Mouse (Mus musculus): ENCODE data around the gene Rplp2. TPM values are rescaled to one million over a fixed set of nuclear protein-coding genes. Genes with fewer than 3 reads are reported as not detected.

Gene Rplp2
- total and polyA plus RNA-seq, 3 experiments = 421 to 928 (median 848) TPM

DNA sequence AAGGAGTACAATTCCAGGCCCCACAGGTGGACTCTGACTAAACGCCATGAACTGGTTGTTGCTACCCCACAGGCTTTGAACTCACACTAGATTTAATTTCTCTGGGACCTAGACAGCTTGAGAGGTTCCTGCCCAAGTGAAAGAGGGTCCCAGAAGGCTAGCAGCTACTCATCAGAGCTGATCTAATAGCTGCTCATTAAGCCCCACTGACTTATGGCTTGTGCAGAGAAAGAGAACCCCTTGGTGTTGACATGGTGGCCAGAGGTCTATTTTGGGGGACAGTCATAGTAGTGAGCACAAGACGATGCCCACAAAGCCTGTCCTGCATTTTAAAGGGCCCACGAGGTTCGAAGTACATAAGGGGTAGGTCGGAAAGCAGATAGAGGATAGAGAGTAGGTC, 27.0 kb downstream of the Rplp2 start:
- intact Hi-C loops (cut with DNase I) = no loop called here
- no peak for TF ChIP-seq CTCF (IDR thresholded peaks at IDR 0.05)
- TF ChIP-seq POLR2A (IDR thresholded peaks at IDR 0.05; ENCODE audit: insufficient read depth, low read depth, low read length) = no peak
- no peak for TF ChIP-seq EP300 (IDR thresholded peaks at IDR 0.05; ENCODE audit: insufficient read depth, low read depth, low read length)
- H3K27me3 ChIP-seq (ENCODE audit: control insufficient read depth, insufficient read depth, low read length) = no peaks in the 10 kb centered on the region
- no peaks in the 10 kb centered on the region for H3K36me3 ChIP-seq (ENCODE audit: control insufficient read depth, insufficient read depth, low read length)
- H3K9ac ChIP-seq (ENCODE audit: low read depth, low read length) = peak overlapping the region; percentile 81
- peak overlapping the region; percentile 95 for H3K4me3 ChIP-seq
- H3K79me2 ChIP-seq (replicated peaks; ENCODE audit: control insufficient read depth, insufficient read depth, low read length) = no peaks in the 10 kb centered on the region; the same call in 1 of the 2 replicates
- 3% methylated on average over 5 of the region's 5 CpGs for WGBS
- DNase-seq = no peak
- H3K4me1 ChIP-seq (ENCODE audit: control insufficient read depth, insufficient read depth, low read length) = peaks cover 19% of the 10 kb centered on the region
- H3K27ac ChIP-seq = peak overlapping the region; percentile 91; the same call in 1 of the 2 replicates

GRCm38 (mm10) chr7:141475011-141475804, 28.0 kb downstream of the Rplp2 start, which contains the start of the genes Polr2l and Tspan4:
Gene Polr2l, minus strand, starts transcription at chr7:141475132.
Gene Tspan4, plus strand, starts transcription at chr7:141475240.
- Histone ChIP-seq H3K27me3 (ENCODE audit: control insufficient read depth, insufficient read depth, low read length) (no peaks in the 10 kb centered on the region), H3K4me3 (peak within 1 kb of the TSS; percentile 95), H3K4me1 (ENCODE audit: control insufficient read depth, insufficient read depth, low read length) (peaks cover 16% of the 10 kb centered on the region), H3K79me2 (replicated peaks; ENCODE audit: control insufficient read depth, insufficient read depth, low read length) (no peaks in the 10 kb centered on the region; the same call in 1 of the 2 replicates), H3K9ac (ENCODE audit: low read depth, low read length) (peak within 1 kb of the TSS; percentile 81), H3K36me3 (ENCODE audit: control insufficient read depth, insufficient read depth, low read length) (no peaks in the 10 kb centered on the region), H3K27ac (peak within 1 kb of the TSS; percentile 91)
- intact Hi-C loops (cut with DNase I) = no loop called here
- under 1% methylated on average over 87 of the region's 87 CpGs for WGBS
- no peak for TF ChIP-seq EP300 (IDR thresholded peaks at IDR 0.05; ENCODE audit: insufficient read depth, low read depth, low read length)
- peak; percentile 85 for TF ChIP-seq POLR2A (IDR thresholded peaks at IDR 0.05; ENCODE audit: insufficient read depth, low read depth, low read length)
- TF ChIP-seq CTCF (IDR thresholded peaks at IDR 0.05) = peak; percentile 19; the same call in 1 of the 2 replicates
- peak; percentile 89 to 91 for DNase-seq

DNA sequence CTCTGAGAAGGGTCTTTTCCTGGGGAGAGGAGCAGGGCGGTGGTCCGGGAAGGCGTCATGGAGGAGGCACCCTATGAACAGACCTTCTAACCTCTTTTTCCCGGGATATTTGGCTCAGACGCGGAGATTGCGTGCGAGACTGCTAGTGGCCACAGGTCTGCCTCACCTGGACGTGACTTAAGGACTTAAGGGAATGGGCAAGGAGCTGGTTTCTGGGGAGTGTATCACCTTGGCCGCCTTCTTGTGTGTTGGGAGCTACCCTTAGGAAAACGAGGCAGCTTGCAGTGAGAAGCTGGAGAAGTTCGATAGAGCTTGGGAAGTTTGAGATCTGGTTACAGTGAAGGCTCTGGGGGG, 28.6 kb downstream of the Rplp2 start:
- Histone ChIP-seq H3K27ac (peak overlapping the region; percentile 91), H3K27me3 (ENCODE audit: control insufficient read depth, insufficient read depth, low read length) (no peaks in the 10 kb centered on the region), H3K9ac (ENCODE audit: low read depth, low read length) (peak overlapping the region; percentile 81), H3K4me3 (peak overlapping the region; percentile 95), H3K36me3 (ENCODE audit: control insufficient read depth, insufficient read depth, low read length) (no peaks in the 10 kb centered on the region), H3K4me1 (ENCODE audit: control insufficient read depth, insufficient read depth, low read length) (peaks cover 18% of the 10 kb centered on the region), H3K79me2 (replicated peaks; ENCODE audit: control insufficient read depth, insufficient read depth, low read length) (no peaks in the 10 kb centered on the region; the same call in 1 of the 2 replicates)
- 1% methylated on average over 12 of the region's 12 CpGs for WGBS
- intact Hi-C loops (cut with DNase I) = no loop called here
- TF ChIP-seq EP300 (IDR thresholded peaks at IDR 0.05; ENCODE audit: insufficient read depth, low read depth, low read length) = no peak
- TF ChIP-seq CTCF (IDR thresholded peaks at IDR 0.05) = no peak
- no peak for TF ChIP-seq POLR2A (IDR thresholded peaks at IDR 0.05; ENCODE audit: insufficient read depth, low read depth, low read length)
- no peak for DNase-seq

DNA sequence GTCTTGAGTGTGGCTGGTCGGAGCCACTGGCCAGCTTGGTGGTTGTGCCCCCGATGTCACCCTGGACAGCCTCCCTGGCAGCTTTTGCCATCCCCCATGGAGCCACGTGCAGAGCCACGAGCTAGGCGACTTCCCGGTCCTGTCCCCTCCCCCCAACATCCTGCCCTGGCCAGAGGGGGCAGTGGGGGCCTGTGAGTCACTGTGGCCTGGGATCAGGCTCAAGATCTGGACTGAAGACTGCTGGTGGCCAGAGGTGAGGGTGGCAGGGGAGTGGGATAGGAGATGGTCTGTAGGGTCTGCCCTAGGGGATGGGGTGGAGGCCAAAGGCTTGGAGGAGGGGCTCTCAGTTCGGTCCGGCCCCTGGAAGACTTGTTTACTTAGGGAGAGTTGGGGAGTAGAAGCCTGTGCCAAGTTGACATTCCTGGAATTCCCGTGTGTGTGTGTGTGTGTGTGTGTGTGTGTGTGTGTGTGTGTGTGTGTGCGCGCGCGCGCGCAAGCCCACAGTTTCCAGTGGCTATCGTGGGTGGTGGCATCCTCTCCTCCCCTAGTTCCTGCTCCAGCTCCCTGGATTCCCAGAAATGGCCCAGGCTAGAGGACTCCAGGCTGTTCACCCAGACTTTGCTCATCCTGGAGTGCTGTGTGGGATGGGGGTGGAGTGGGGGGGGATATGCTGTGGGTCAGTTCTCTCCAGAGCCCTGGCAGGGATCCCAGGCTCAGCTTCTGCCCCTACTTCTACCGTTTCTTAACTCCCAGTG, 29.2 kb downstream of the Rplp2 start:
- WGBS = 0% methylated on average over 12 of the region's 17 CpGs
- peak overlapping the region; percentile 81 for H3K9ac ChIP-seq (ENCODE audit: low read depth, low read length)
- peaks cover 23% of the 10 kb centered on the region for H3K4me1 ChIP-seq (ENCODE audit: control insufficient read depth, insufficient read depth, low read length)
- peak overlapping the region; percentile 95 for H3K4me3 ChIP-seq
- no peaks in the 10 kb centered on the region for H3K27me3 ChIP-seq (ENCODE audit: control insufficient read depth, insufficient read depth, low read length)
- DNase-seq = peak; percentile 90 to 91
- H3K27ac ChIP-seq = peak overlapping the region; percentile 91
- H3K36me3 ChIP-seq (ENCODE audit: control insufficient read depth, insufficient read depth, low read length) = no peaks in the 10 kb centered on the region
- peak; percentile 53 for TF ChIP-seq CTCF (IDR thresholded peaks at IDR 0.05)
- TF ChIP-seq EP300 (IDR thresholded peaks at IDR 0.05; ENCODE audit: insufficient read depth, low read depth, low read length) = peak; percentile 86; the same call in 1 of the 2 replicates
- TF ChIP-seq POLR2A (IDR thresholded peaks at IDR 0.05; ENCODE audit: insufficient read depth, low read depth, low read length) = peak; percentile 71
- intact Hi-C loops (cut with DNase I) = no loop called here
- no peaks in the 10 kb centered on the region; the same call in 1 of the 2 replicates for H3K79me2 ChIP-seq (replicated peaks; ENCODE audit: control insufficient read depth, insufficient read depth, low read length)

DNA sequence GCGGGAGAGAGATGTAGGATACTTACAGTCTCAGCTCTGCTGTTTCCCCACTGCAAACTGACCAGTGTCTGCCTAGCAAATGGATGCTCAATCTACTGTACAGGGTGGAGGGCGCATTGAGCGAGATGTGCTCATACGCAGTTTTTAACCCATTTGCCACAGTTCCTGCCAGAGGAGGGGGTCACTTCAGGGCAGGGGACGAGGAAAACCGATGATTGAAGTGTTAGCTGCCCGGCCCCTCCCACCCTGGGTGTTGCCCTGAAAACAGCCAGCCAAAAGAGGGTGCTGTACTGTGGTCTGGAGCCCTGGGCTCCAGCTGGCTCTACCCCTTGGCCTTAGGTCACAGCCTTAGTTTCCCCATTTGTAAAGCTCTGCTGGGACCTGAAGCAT, 29.8 kb downstream of the Rplp2 start:
- TF ChIP-seq CTCF (IDR thresholded peaks at IDR 0.05) (peak; percentile 24; the same call in 1 of the 2 replicates), EP300 (IDR thresholded peaks at IDR 0.05; ENCODE audit: insufficient read depth, low read depth, low read length) (no peak)
- Histone ChIP-seq H3K79me2 (replicated peaks; ENCODE audit: control insufficient read depth, insufficient read depth, low read length) (no peaks in the 10 kb centered on the region; the same call in 1 of the 2 replicates), H3K4me1 (ENCODE audit: control insufficient read depth, insufficient read depth, low read length) (peaks cover 23% of the 10 kb centered on the region), H3K9ac (ENCODE audit: low read depth, low read length) (peak overlapping the region; percentile 81), H3K27ac (peak overlapping the region; percentile 91), H3K4me3 (peak overlapping the region; percentile 95), H3K27me3 (ENCODE audit: control insufficient read depth, insufficient read depth, low read length) (no peaks in the 10 kb centered on the region), H3K36me3 (ENCODE audit: control insufficient read depth, insufficient read depth, low read length) (no peaks in the 10 kb centered on the region)
- intact Hi-C loops (cut with DNase I) = no loop called here
- DNase-seq = no peak
- 11% methylated on average over 7 of the region's 7 CpGs for WGBS
